Mouse (Mus musculus): ENCODE measurements at regions not wholly inside any gene's neighbourhood (a gene's known extent, or its start where the extent isn't known, plus 50 kb on each side); places are given as distances from the start of the nearest gene placed in this dataset.

DNA sequence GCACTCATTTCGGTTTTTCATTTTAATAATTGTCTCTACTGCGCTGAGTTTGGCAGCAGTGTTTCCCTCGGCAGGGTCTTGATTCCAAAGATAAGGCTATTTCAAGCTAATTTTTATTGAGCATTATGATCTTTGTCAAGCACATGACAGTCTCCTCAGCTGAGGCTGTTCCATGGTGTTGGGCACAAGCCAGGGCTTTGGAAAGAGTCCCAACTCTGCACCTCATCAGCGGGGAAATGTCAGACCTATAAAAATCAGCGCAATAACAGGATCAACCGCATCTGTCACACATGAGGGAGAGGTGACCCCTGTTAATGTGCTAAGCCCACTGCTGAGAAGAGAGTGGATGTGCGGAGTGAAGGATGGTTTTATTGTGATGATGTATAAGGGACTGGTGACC lies 296.7 kb upstream of the Tmem132c start:
- TF ChIP-seq CTCF (IDR thresholded peaks at IDR 0.05; ENCODE audit: extremely low read depth, insufficient read length, insufficient replicate concordance, low read depth, low read length) (no peak), POLR2A (IDR thresholded peaks at IDR 0.05; ENCODE audit: low read depth, low read length) (no peak)

All from small intestine, adult 2 months (tissue).